Mouse (Mus musculus): ENCODE data around the gene Slc4a8. TPM values are rescaled to one million over a fixed set of nuclear protein-coding genes. Genes with fewer than 3 reads are reported as not detected.

Slc4a8 gene
- polyA plus RNA-seq, 1 experiment: 11.0 TPM

DNA sequence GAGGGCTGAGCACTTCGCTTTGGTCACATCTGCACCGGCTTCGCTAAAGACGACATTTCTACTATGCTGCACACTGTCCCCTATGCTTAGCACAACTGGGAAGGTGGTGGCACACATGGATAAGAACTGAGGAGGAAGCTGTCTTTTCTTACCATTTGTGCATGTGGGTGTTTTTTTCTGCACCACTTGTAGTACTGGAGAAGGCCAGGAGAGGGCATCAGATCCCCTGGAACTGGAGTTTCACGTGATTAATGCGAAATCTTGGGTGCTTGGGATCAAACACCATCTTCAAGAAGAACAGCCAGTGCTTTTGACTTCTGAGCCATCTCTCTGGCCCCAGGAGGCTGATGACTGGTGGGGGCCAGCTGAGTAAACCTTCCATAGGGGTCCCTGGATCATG is 69.1 kb downstream of the Slc4a8 start:
- WGBS: 58% methylated on average over 6 of the region's 6 CpGs
- H3K4me1 ChIP-seq (ENCODE audit: control insufficient read depth, insufficient read depth, insufficient read length): no peaks in the 10 kb centered on the region
- no peaks in the 10 kb centered on the region for H3K27me3 ChIP-seq (ENCODE audit: control insufficient read depth, insufficient read depth, low read length)
- TF ChIP-seq CTCF (IDR thresholded peaks at IDR 0.05; ENCODE audit: extremely low read depth, insufficient read depth, insufficient read length, insufficient replicate concordance) (no peak), POLR2A (IDR thresholded peaks at IDR 0.05; ENCODE audit: low read depth, low read length) (no peak)
- no peak overlapping the region for H3K4me3 ChIP-seq (ENCODE audit: extremely low read depth, insufficient read depth, insufficient read length)
- H3K36me3 ChIP-seq (ENCODE audit: control insufficient read depth, insufficient read depth, low read length): no peaks in the 10 kb centered on the region
- H3K27ac ChIP-seq (ENCODE audit: insufficient read depth, low read length): no peak overlapping the region
- DNase-seq (ENCODE audit: low read depth in 1 of 2, low spot score in 2 of 2): no peak

GRCm38 (mm10) chr15:100832144-100832543 is 70.6 kb downstream of the Slc4a8 start:
- no peaks in the 10 kb centered on the region for H3K36me3 ChIP-seq (ENCODE audit: control insufficient read depth, insufficient read depth, low read length)
- TF ChIP-seq CTCF (IDR thresholded peaks at IDR 0.05; ENCODE audit: extremely low read depth, insufficient read depth, insufficient read length, insufficient replicate concordance) (no peak), POLR2A (IDR thresholded peaks at IDR 0.05; ENCODE audit: low read depth, low read length) (no peak)

GRCm38 (mm10) chr15:100832784-100833183 is 71.2 kb downstream of the Slc4a8 start:
- TF ChIP-seq CTCF (IDR thresholded peaks at IDR 0.05; ENCODE audit: extremely low read depth, insufficient read depth, insufficient read length, insufficient replicate concordance): no peak
- TF ChIP-seq POLR2A (IDR thresholded peaks at IDR 0.05; ENCODE audit: low read depth, low read length): no peak
- DNase-seq (ENCODE audit: low read depth in 1 of 2, low spot score in 2 of 2): no peak
- Histone ChIP-seq H3K4me1 (ENCODE audit: control insufficient read depth, insufficient read depth, insufficient read length) (no peaks in the 10 kb centered on the region), H3K4me3 (ENCODE audit: extremely low read depth, insufficient read depth, insufficient read length) (no peak overlapping the region), H3K36me3 (ENCODE audit: control insufficient read depth, insufficient read depth, low read length) (no peaks in the 10 kb centered on the region), H3K27me3 (ENCODE audit: control insufficient read depth, insufficient read depth, low read length) (no peaks in the 10 kb centered on the region), H3K27ac (ENCODE audit: insufficient read depth, low read length) (no peak overlapping the region)
- 50% methylated on average over 7 of the region's 7 CpGs for WGBS

More at GRCm38 (mm10) chr15:100832144-100832543, 70.6 kb downstream of the Slc4a8 start:
- WGBS: 92% methylated on average over 8 of the region's 8 CpGs
- no peaks in the 10 kb centered on the region for H3K27me3 ChIP-seq (ENCODE audit: control insufficient read depth, insufficient read depth, low read length)
- no peak overlapping the region for H3K27ac ChIP-seq (ENCODE audit: insufficient read depth, low read length)
- H3K4me3 ChIP-seq (ENCODE audit: extremely low read depth, insufficient read depth, insufficient read length): no peak overlapping the region
- H3K4me1 ChIP-seq (ENCODE audit: control insufficient read depth, insufficient read depth, insufficient read length): no peaks in the 10 kb centered on the region
- no peak for DNase-seq (ENCODE audit: low read depth in 1 of 2, low spot score in 2 of 2)

DNA sequence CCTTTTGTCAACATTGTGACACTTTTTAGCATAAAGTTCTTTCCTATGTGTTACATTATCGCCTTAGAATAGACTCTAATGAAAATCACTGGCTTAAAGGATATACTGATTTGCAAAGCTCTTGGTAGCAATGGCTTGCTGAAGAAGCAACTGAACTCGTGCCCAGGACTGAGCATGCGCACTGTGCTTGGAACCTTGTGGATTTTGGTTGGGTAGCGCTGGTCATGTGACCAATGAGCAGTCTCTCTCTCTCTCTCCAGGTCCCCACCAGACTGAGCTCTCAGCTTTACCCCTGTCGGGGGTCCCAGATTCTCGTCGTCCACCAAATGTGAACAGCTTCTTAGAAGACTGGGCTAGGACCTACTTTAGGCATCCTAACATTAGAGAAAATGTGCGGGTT is 75.2 kb downstream of the Slc4a8 start:
- TF ChIP-seq CTCF (IDR thresholded peaks at IDR 0.05; ENCODE audit: extremely low read depth, insufficient read depth, insufficient read length, insufficient replicate concordance): no peak
- TF ChIP-seq POLR2A (IDR thresholded peaks at IDR 0.05; ENCODE audit: low read depth, low read length): no peak
- H3K4me1 ChIP-seq (ENCODE audit: control insufficient read depth, insufficient read depth, insufficient read length): no peaks in the 10 kb centered on the region
- H3K36me3 ChIP-seq (ENCODE audit: control insufficient read depth, insufficient read depth, low read length): no peaks in the 10 kb centered on the region
- 78% methylated on average over 8 of the region's 8 CpGs for WGBS
- H3K4me3 ChIP-seq (ENCODE audit: extremely low read depth, insufficient read depth, insufficient read length): no peak overlapping the region
- no peaks in the 10 kb centered on the region for H3K27me3 ChIP-seq (ENCODE audit: control insufficient read depth, insufficient read depth, low read length)
- H3K27ac ChIP-seq (ENCODE audit: insufficient read depth, low read length): no peak overlapping the region
- no peak for DNase-seq (ENCODE audit: low read depth in 1 of 2, low spot score in 2 of 2)

DNA sequence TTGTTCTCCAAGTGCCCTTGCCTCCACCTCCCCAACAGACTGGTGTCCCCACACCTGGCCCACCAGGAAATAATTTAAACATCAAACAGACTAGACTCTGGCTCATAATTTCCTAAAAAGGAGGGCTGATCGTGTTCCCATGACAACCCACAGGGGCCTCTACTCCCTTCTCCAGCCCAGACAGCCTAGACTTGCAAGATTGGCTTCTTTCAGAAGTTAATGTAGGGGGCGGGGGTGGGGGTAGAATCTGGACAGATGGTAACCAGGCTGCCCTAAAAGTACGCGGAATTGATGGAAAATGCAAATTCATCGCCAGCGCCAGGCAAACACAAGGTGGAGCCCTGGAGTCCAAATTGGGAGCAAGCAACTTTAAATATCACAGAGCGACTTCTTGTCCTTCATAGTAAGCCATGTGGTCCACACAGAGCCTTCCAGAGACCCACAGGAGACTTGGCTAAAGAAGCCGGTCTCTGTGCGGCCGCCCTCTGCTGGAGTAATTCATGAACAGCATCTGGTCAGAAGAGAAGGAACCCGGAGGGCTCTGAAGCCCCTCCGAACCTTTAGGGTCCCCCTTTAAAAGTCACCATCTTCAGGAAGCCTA is 77.2 kb downstream of the Slc4a8 start:
- 40% methylated on average over 12 of the region's 12 CpGs for WGBS
- H3K4me1 ChIP-seq (ENCODE audit: control insufficient read depth, insufficient read depth, insufficient read length): no peaks in the 10 kb centered on the region
- TF ChIP-seq CTCF (IDR thresholded peaks at IDR 0.05; ENCODE audit: extremely low read depth, insufficient read depth, insufficient read length, insufficient replicate concordance): peak; percentile 17; the same call in 1 of the 2 replicates
- TF ChIP-seq POLR2A (IDR thresholded peaks at IDR 0.05; ENCODE audit: low read depth, low read length): no peak
- no peaks in the 10 kb centered on the region for H3K36me3 ChIP-seq (ENCODE audit: control insufficient read depth, insufficient read depth, low read length)
- no peak overlapping the region for H3K4me3 ChIP-seq (ENCODE audit: extremely low read depth, insufficient read depth, insufficient read length)
- H3K27me3 ChIP-seq (ENCODE audit: control insufficient read depth, insufficient read depth, low read length): no peaks in the 10 kb centered on the region
- DNase-seq (ENCODE audit: low read depth in 1 of 2, low spot score in 2 of 2): peak in 1 of 2 experiments; percentile 36
- H3K27ac ChIP-seq (ENCODE audit: insufficient read depth, low read length): no peak overlapping the region

DNA sequence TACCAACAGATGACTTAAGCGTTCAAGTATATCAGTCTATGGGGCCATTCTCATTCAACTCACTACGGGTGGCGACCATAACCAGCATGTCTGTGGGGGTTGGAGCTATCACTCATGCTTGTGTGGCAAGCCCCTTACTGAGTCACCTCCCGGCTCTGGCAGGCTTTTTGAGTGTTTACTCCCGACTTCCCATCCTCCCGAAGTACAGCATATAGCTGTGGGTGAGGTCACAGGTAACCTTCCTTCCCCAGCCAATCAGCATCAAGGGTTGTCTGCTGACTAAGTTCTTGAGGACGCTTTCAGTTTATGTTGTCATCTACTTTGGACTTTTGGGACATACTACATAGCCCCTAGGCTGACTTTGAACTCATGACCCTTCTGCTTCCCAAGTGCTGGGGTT is 82.8 kb downstream of the Slc4a8 start:
- H3K27me3 ChIP-seq (ENCODE audit: control insufficient read depth, insufficient read depth, low read length): no peaks in the 10 kb centered on the region
- no peaks in the 10 kb centered on the region for H3K36me3 ChIP-seq (ENCODE audit: control insufficient read depth, insufficient read depth, low read length)
- no peak overlapping the region for H3K4me3 ChIP-seq (ENCODE audit: extremely low read depth, insufficient read depth, insufficient read length)
- DNase-seq (ENCODE audit: low read depth in 1 of 2, low spot score in 2 of 2): no peak
- 84% methylated on average over 7 of the region's 7 CpGs for WGBS
- no peak for TF ChIP-seq POLR2A (IDR thresholded peaks at IDR 0.05; ENCODE audit: low read depth, low read length)
- no peak for TF ChIP-seq CTCF (IDR thresholded peaks at IDR 0.05; ENCODE audit: extremely low read depth, insufficient read depth, insufficient read length, insufficient replicate concordance)
- H3K4me1 ChIP-seq (ENCODE audit: control insufficient read depth, insufficient read depth, insufficient read length): peaks cover 2% of the 10 kb centered on the region; the same call in 1 of the 2 replicates
- H3K27ac ChIP-seq (ENCODE audit: insufficient read depth, low read length): peak overlapping the region; percentile 81; the same call in 1 of the 2 replicates
